Mouse (Mus musculus) stomach, postnatal 0 days (tissue): ENCODE results near the gene Mif4gd. TPM values are rescaled to one million over a fixed set of nuclear protein-coding genes. Genes with fewer than 3 reads are reported as not detected.
A peak's percentile ranks its signal among the peaks of the same experiment; 100 is the strongest.

Experiments used
- ATAC-seq: fragments of 200-750 bp; cut with Nextera tagmentation; 2 replicates; pipeline ENCODE4 v1.8.0; 2017; ENCODE audit not compliant: low FRiP score, low TSS enrichment
- DNase-seq: peaks from one replicate; pipeline ENCODE4 v3.0.0-alpha.2; 2016; ENCODE audit warnings: low spot score
- H3K27ac ChIP-seq: fragments of 300-500 bp; sonication (generic); replicated peaks from 2 replicates; pipeline ENCODE4 v1.5.1; 2014; ENCODE audit warnings: mild to moderate bottlenecking, control low read depth
- H3K27me3 ChIP-seq: fragments of 300-500 bp; sonication (generic); 2 replicates; pipeline ENCODE4 v1.6.1; 2014; ENCODE audit warnings: low read length; ENCODE audit not compliant: control insufficient read depth, insufficient read depth
- H3K36me3 ChIP-seq: fragments of 300-500 bp; sonication (generic); 2 replicates; pipeline ENCODE4 v1.6.1; 2014; ENCODE audit warnings: low read length, mixed read lengths; ENCODE audit not compliant: control insufficient read depth, insufficient read depth
- H3K4me1 ChIP-seq: fragments of 300-500 bp; sonication (generic); replicated peaks from 2 replicates; pipeline ENCODE4 v1.6.1; 2014; ENCODE audit warnings: antibody characterized with exemption; ENCODE audit not compliant: control insufficient read depth, insufficient read depth
- H3K4me2 ChIP-seq: fragments of 300-500 bp; sonication (generic); replicated peaks from 2 replicates; pipeline ENCODE4 v1.6.1; 2014; ENCODE audit warnings: low read depth, mild to moderate bottlenecking, control low read depth, moderate library complexity
- H3K4me3 ChIP-seq: fragments of 300-500 bp; sonication (generic); 2 replicates; pipeline ENCODE4 v1.5.1; 2014; ENCODE audit warnings: low read depth, low read length, control low read depth
- H3K9ac ChIP-seq: fragments of 300-500 bp; sonication (generic); 2 replicates; pipeline ENCODE4 v1.6.1; 2014; ENCODE audit warnings: mild to moderate bottlenecking, low read length, control low read depth, mixed read lengths
- H3K9me3 ChIP-seq: fragments of 300-500 bp; sonication (generic); 2 replicates; pipeline ENCODE4 v1.6.1; 2016; ENCODE audit warnings: low read length; ENCODE audit not compliant: control insufficient read depth
- CTCF ChIP-seq: IDR thresholded peaks from 2 replicates; pipeline ENCODE4 v1.5.1; 2016; ENCODE audit warnings: antibody characterized with exemption, low read depth, mild to moderate bottlenecking, moderate library complexity
- EP300 ChIP-seq: optimal IDR thresholded peaks from 2 replicates; pipeline ENCODE3; 2016; ENCODE audit warnings: antibody characterized with exemption
- WGBS: fragments of 180-500 bp; shearing (Covaris S2); extraction: QIAGEN DNeasy Blood & Tissue Kit; methylation state at CpG from one replicate; pipeline ENCODE4 v1.1.7; 2014; 5-methylcytosine and 5-hydroxymethylcytosine counted together
- polyA plus RNA-seq: library from polyadenylated mRNA; unstranded; fragments of >200 nt; fragmentation: Nextera tagmentation; extraction: Ambion mirVana; gene quantifications from 2 replicates; pipeline ENCODE4 v1.2.1, GENCODE M21; 2015

The Mif4gd gene
- polyA plus RNA-seq, 1 experiment from 2014 or later = 48.9 TPM

DNA sequence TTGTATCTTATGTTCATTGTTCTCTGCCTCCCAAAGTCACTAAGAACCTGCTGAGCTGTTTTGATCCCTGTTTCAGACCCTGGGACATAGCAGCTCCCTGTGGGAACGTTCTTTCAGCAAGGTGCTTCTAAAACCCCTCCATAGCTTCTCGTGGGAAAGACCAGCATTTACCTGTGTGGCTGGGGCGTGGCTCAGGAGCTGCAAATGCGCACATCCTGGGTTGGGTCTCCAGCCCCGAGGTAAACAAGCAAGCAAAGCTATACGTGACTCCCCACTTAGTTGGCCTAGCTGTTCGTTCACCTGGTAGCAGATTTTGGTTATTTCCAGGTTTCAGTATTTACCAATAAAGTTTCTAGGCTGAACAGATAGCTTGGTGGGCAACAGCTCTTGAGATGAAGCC lies 19.5 kb upstream of the Mif4gd start:
- WGBS = 73% methylated on average over 7 of the region's 7 CpGs
- no peak overlapping the region for H3K9ac ChIP-seq
- no peak overlapping the region for H3K4me2 ChIP-seq
- H3K4me3 ChIP-seq = no peak overlapping the region
- no peaks in the 10 kb centered on the region for H3K4me1 ChIP-seq
- ATAC-seq (no peak), DNase-seq (no peak)
- no peaks in the 10 kb centered on the region for H3K36me3 ChIP-seq
- H3K9me3 ChIP-seq = no peaks in the 10 kb centered on the region
- no peak overlapping the region for H3K27ac ChIP-seq
- H3K27me3 ChIP-seq = no peaks in the 10 kb centered on the region
- TF ChIP-seq EP300 (no peak), CTCF (no peak)

DNA sequence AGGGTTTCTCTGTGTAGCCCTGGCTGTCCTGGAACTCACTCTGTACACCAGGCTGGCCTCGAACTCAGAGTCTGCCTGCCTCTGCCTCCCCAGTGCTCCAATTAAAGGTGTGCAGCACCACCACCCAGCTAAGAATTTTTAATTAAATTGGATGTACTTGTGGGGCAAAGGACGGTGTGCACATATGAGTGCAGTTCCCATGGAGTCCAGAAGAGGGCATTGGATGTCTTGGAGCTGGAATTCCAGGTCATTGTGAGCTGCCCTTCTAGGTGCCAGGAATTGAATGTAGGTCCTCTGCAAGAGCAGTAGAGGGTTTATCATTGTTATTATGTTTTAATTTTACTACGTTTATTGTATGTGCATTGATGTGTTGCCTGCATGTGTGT lies 18.7 kb upstream of the Mif4gd start:
- DNase-seq (peak; percentile 62), ATAC-seq (no peak)
- Histone ChIP-seq H3K27me3 (no peaks in the 10 kb centered on the region), H3K9me3 (no peaks in the 10 kb centered on the region), H3K4me3 (no peak overlapping the region), H3K27ac (peak overlapping the region; percentile 70), H3K4me1 (no peaks in the 10 kb centered on the region), H3K4me2 (no peak overlapping the region), H3K36me3 (no peaks in the 10 kb centered on the region), H3K9ac (no peak overlapping the region)
- peak; percentile 80 for TF ChIP-seq CTCF
- TF ChIP-seq EP300 = no peak
- WGBS = 24% methylated on average over 3 of the region's 3 CpGs

DNA sequence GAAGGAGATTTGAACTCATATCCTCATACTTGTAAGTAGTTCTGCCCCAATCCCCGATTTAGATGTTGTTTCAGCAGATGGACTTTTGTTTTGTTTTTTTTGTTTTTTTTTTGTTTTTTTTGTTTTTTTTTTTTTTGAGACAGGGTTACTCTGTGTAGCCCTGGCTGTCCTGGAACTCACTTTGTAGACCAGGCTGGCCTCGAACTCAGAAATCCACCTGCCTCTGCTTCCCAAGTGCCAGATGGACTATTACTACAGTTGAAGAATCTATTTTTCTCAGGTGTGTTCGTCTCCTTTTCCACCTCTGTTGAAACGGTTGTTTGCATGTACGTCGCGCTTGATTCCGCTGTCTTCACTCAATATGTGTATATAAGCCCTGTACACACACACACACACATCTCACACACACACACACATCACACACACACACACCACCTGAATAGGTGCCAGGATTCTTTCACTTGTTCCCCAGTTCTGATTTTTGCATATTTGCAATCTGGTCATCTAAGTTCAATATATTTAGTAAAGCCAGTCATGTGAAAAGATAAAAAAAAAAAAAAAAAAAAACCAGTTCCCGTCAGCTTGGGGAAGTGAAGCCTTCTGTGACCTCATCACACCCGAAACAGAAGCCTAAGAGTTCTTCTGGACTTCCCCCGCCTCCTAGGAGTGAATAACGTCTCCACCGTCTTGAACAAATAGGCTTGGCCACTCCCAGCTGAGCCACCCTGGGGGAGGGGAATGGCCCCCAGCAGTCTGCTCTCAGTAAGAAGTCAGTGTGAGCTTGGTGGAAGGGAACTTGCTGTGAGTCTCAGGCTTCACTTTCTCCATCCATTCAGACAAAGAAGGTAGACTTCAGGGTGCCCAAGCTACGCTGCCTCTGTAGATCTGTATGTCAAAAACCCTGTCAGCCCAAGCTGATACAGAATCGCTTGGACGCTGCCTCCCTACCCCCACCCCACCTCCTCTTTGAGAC lies 18.0 kb upstream of the Mif4gd start:
- no peak overlapping the region for H3K9ac ChIP-seq
- DNase-seq (peak; percentile 87), ATAC-seq (peak; percentile 63)
- H3K9me3 ChIP-seq = no peaks in the 10 kb centered on the region
- no peak overlapping the region for H3K4me2 ChIP-seq
- H3K27ac ChIP-seq = peak overlapping the region; percentile 70
- 37% methylated on average over 16 of the region's 16 CpGs for WGBS
- H3K27me3 ChIP-seq = no peaks in the 10 kb centered on the region
- H3K4me3 ChIP-seq = no peak overlapping the region
- no peaks in the 10 kb centered on the region for H3K4me1 ChIP-seq
- H3K36me3 ChIP-seq = no peaks in the 10 kb centered on the region
- no peak for TF ChIP-seq CTCF
- TF ChIP-seq EP300 = no peak

DNA sequence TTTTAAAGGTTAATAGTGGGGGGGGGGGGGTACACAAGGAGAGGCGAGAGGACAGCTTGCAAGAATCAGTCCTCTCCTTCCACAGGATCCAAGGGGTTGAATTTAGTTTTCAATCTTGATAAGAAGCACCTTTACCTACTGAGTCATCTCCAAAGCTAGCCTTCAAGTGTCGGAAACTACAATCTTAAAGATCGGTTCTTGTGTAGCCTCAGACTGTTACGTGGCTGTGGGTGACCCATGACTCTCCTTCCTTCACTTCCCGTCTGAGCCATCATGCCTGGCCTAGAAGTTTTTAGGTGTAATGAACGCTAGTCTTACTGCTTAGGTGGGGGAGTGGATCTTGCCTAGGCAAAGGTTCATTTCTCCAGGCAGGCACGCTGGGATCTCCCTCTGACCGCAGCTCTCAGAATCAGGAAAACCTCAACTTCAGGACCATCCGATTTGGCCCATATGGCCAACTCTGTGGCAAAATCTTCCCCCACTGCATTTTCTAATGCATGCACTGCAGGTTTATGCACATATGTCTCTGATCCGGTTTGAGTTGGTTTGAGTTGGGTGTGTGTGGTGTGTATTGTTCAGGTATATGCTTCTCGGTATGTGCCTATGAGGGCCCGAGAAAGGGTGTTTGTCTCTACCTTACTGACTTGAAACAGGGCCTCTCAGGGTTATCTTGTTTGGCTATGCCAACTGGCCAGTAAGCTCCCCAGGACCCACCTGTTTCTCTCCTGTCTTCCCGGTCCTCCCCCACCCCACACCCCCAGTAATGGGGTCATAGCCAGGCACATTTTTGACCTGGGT lies 17.2 kb upstream of the Mif4gd start:
- H3K27me3 ChIP-seq = no peaks in the 10 kb centered on the region
- ATAC-seq (no peak), DNase-seq (no peak)
- no peaks in the 10 kb centered on the region for H3K36me3 ChIP-seq
- H3K4me3 ChIP-seq = no peak overlapping the region
- WGBS = 74% methylated on average over 13 of the region's 13 CpGs
- H3K27ac ChIP-seq = no peak overlapping the region; the same call in 1 of the 2 replicates
- H3K4me1 ChIP-seq = no peaks in the 10 kb centered on the region
- no peak overlapping the region for H3K4me2 ChIP-seq
- no peak for TF ChIP-seq EP300
- TF ChIP-seq CTCF = no peak
- no peak overlapping the region for H3K9ac ChIP-seq
- no peaks in the 10 kb centered on the region for H3K9me3 ChIP-seq

DNA sequence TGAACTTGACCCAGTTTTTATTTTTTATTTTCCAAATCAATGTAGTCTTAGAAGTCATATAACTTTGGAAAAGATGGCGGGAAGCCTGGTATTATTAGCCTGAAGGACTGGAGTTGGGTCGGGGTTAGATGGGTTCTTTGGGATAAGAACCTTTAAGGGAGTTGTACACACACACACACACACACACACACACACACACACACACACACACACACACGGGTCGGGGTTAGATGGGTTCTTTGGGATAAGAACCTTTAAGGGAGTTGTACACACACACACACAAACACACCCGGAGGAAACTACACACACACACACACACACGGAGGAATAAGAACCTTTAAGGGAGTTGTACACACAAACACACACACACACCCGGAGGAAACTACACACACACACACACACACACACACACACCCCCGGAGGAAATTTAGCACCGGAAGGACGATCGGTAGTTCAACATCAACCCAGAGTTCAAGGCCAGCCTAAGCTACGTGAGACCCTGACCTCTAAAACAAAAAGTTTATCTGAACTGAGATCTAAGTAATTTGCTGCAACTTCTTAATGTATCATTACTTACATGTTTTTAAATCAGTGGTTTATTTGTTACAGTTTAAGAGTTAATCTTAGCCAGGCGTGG lies 15.8 kb upstream of the Mif4gd start:
- TF ChIP-seq CTCF (no peak), EP300 (no peak)
- 49% methylated on average over 13 of the region's 13 CpGs for WGBS
- no peaks in the 10 kb centered on the region for H3K36me3 ChIP-seq
- H3K27me3 ChIP-seq = no peaks in the 10 kb centered on the region
- H3K27ac ChIP-seq = no peak overlapping the region
- H3K9ac ChIP-seq = no peak overlapping the region; the same call in 1 of the 2 replicates
- DNase-seq = no peak
- peak; percentile 4; the same call in 1 of the 2 replicates for ATAC-seq
- H3K4me3 ChIP-seq = peak overlapping the region; percentile 61
- H3K4me1 ChIP-seq = no peaks in the 10 kb centered on the region
- H3K9me3 ChIP-seq = no peaks in the 10 kb centered on the region
- peak overlapping the region; percentile 46 for H3K4me2 ChIP-seq
